Mouse (Mus musculus): Measurements from ENCODE around the gene Dnajc5.

DNA sequence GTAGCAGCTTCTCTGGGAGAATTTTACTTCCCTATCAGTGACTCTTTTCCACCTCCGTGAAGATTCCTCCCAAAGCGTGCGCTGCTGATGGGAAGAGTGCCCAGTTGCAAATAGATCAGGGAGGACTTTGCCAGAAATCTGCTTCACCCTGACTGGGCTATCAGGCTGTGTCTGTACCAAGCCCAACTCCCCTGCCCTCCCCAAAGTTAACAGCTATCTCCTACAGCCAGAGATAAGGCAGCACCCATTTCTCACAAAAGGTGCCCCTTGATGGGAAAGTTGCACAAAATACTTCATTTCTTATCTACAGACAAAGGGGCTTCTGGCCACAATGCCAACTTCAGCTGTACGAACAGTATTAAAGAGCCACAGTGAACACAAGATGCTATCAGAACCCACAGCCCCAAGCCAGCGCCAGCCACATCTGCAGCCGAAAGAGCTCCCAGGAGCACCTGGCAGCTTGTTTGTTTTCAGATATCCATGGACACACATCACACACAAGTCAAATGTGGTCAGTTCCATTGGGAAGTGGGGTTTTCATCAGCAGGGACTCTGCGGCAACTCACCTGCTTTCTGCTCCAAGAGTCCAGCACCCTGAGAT lies 57.8 kb downstream of the Dnajc5 start:
- TF ChIP-seq CTCF (IDR thresholded peaks at IDR 0.05; ENCODE audit: low read depth) (no peak), EP300 (IDR thresholded peaks at IDR 0.05; ENCODE audit: low read depth) (no peak)

Data from heart, postnatal 0 days (tissue).